Mouse (Mus musculus) bone marrow macrophage, adult 2 months (primary cell): Measurements from ENCODE around the gene Snta1.

Experiments used
- CTCF ChIP-seq: IDR thresholded peaks from 2 replicates; pipeline ENCODE4 v1.5.1; 2012; ENCODE audit warnings: low read depth, mild to moderate bottlenecking, low read length, moderate library complexity
- POLR2A ChIP-seq: IDR thresholded peaks from 2 replicates; pipeline ENCODE4 v1.6.1; 2012; ENCODE audit warnings: mild to moderate bottlenecking, low read depth, low read length, borderline replicate concordance

DNA sequence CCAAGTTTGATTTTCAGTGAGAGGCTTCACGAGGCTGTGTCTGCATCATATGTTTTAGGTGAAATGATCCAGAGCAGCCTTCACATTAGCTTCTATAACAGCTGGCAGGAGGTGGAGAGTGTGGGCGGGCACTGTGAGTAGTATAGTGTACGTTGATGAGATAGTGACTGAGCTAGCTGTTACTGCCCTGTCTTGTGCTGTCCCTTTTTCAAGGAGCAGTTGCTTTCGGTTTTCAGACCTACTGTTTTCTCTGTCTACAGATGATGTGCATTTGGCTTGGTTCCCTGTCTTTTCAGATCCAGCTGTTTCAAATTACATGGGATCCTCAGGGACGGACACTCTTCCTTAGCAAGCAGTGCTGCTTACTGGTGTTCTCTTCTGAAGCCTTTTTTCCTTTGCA lies 47.9 kb upstream of the Snta1 start:
- no peak for TF ChIP-seq CTCF
- no peak for TF ChIP-seq POLR2A
